Mouse (Mus musculus) intestine, embryonic 15.5 days (tissue): ENCODE data around the gene Rnf123. TPM values are rescaled to one million over a fixed set of nuclear protein-coding genes. Genes with fewer than 3 reads are reported as not detected.
"Not testable (repeated sequence)": the region's sequence is repeated elsewhere in the genome, so short reads cannot be mapped to it uniquely, and the experiment has no call there.

Experiments used
- ATAC-seq: fragments of 200-750 bp; cut with Nextera tagmentation; 2 replicates; pipeline ENCODE4 v1.8.0; 2017; ENCODE audit warnings: moderate TSS enrichment, moderate library complexity
- H3K27ac ChIP-seq: fragments of 300-500 bp; sonication (generic); 2 replicates; pipeline ENCODE4 v1.5.1; 2015; ENCODE audit warnings: mild to moderate bottlenecking, inconsistent platforms
- H3K27me3 ChIP-seq: fragments of 300-500 bp; sonication (generic); replicated peaks from 2 replicates; pipeline ENCODE4 v1.6.1; 2015; ENCODE audit warnings: inconsistent platforms
- H3K36me3 ChIP-seq: fragments of 300-500 bp; sonication (generic); 2 replicates; pipeline ENCODE4 v1.6.1; 2015; ENCODE audit warnings: inconsistent platforms
- H3K4me1 ChIP-seq: fragments of 300-500 bp; sonication (generic); replicated peaks from 2 replicates; pipeline ENCODE4 v1.6.1; 2015; ENCODE audit warnings: inconsistent platforms
- H3K4me2 ChIP-seq: fragments of 300-500 bp; sonication (generic); replicated peaks from 2 replicates; pipeline ENCODE4 v1.6.1; 2015; ENCODE audit warnings: mild to moderate bottlenecking, inconsistent platforms
- H3K4me3 ChIP-seq: fragments of 300-500 bp; sonication (generic); replicated peaks from 2 replicates; pipeline ENCODE4 v1.5.1; 2015; ENCODE audit warnings: inconsistent platforms
- H3K9ac ChIP-seq: fragments of 300-500 bp; sonication (generic); 2 replicates; pipeline ENCODE4 v1.6.1; 2015; ENCODE audit warnings: inconsistent platforms
- H3K9me3 ChIP-seq: fragments of 300-500 bp; sonication (generic); 2 replicates; pipeline ENCODE4 v1.6.1; 2016; ENCODE audit warnings: inconsistent platforms
- WGBS: fragments of 180-500 bp; shearing (Covaris S2); methylation state at CpG from one replicate; pipeline ENCODE4 v1.1.7; 2015; 5-methylcytosine and 5-hydroxymethylcytosine counted together
- polyA plus RNA-seq: library from polyadenylated mRNA; unstranded; fragments of >200 nt; fragmentation: Nextera tagmentation; extraction: Ambion mirVana; gene quantifications from 2 replicates; pipeline ENCODE4 v1.2.1, GENCODE M21; 2015

Gene Rnf123
- polyA plus RNA-seq, 1 experiment from 2014 or later = 18.6 TPM

GRCm38 (mm10) chr9:108047601-108048565, 35.3 kb downstream of the Rnf123 start:
- Histone ChIP-seq H3K36me3 (peaks cover 34% of the 10 kb centered on the region), H3K4me1 (peaks cover 35% of the 10 kb centered on the region), H3K9ac (peak overlapping the region; percentile 28), H3K9me3 (no peaks in the 10 kb centered on the region), H3K27ac (peak overlapping the region; percentile 64), H3K27me3 (no peaks in the 10 kb centered on the region), H3K4me3 (peak overlapping the region; percentile 64), H3K4me2 (peak overlapping the region; percentile 73)
- ATAC-seq = no peak
- 46% methylated on average over 17 of the region's 17 CpGs for WGBS

GRCm38 (mm10) chr9:108046582-108046981, 36.6 kb downstream of the Rnf123 start:
- 95% methylated on average over 4 of the region's 4 CpGs for WGBS
- no peak for ATAC-seq

GRCm38 (mm10) chr9:108044751-108045492, 38.2 kb downstream of the Rnf123 start:
- Histone ChIP-seq H3K4me2 (no peak overlapping the region), H3K9ac (no peak overlapping the region), H3K27me3 (no peaks in the 10 kb centered on the region), H3K4me3 (no peak overlapping the region), H3K27ac (no peak overlapping the region), H3K36me3 (peaks cover 33% of the 10 kb centered on the region), H3K4me1 (peaks cover 18% of the 10 kb centered on the region), H3K9me3 (no peaks in the 10 kb centered on the region)
- 97% methylated on average over 8 of the region's 8 CpGs for WGBS
- no peak for ATAC-seq

More at GRCm38 (mm10) chr9:108046582-108046981, 36.6 kb downstream of the Rnf123 start:
- Histone ChIP-seq H3K27ac (no peak overlapping the region), H3K36me3 (peaks cover 40% of the 10 kb centered on the region), H3K4me2 (no peak overlapping the region), H3K9me3 (no peaks in the 10 kb centered on the region), H3K4me1 (peaks cover 29% of the 10 kb centered on the region), H3K9ac (no peak overlapping the region), H3K27me3 (no peaks in the 10 kb centered on the region), H3K4me3 (no peak overlapping the region)

- H3K36me3 ChIP-seq = peaks cover 20% of the 10 kb centered on the region
- H3K4me1 ChIP-seq = no peaks in the 10 kb centered on the region
- H3K4me2 ChIP-seq = no peak overlapping the region
- no peak overlapping the region for H3K4me3 ChIP-seq
- WGBS = 90% methylated on average over 2 of the region's 2 CpGs
- no peak overlapping the region for H3K9ac ChIP-seq
- no peaks in the 10 kb centered on the region for H3K9me3 ChIP-seq
- peak; percentile 83 for ATAC-seq
- no peaks in the 10 kb centered on the region for H3K27me3 ChIP-seq
- H3K27ac ChIP-seq = 0 out of 2 replicates have a peak overlapping the region, but pooled peaks have one; percentile 3
Observed at GRCm38 (mm10) chr9:108035331-108036156, 47.6 kb downstream of the Rnf123 start.

GRCm38 (mm10) chr9:108032126-108032525, 51.0 kb downstream of the Rnf123 start:
- H3K4me3 ChIP-seq = no peak overlapping the region
- no peaks in the 10 kb centered on the region for H3K4me1 ChIP-seq
- ATAC-seq = no peak
- no peak overlapping the region for H3K9ac ChIP-seq
- H3K9me3 ChIP-seq = no peaks in the 10 kb centered on the region
- no peak overlapping the region for H3K27ac ChIP-seq
- WGBS = 93% methylated on average over 5 of the region's 5 CpGs
- no peaks in the 10 kb centered on the region for H3K27me3 ChIP-seq
- H3K4me2 ChIP-seq = no peak overlapping the region
- H3K36me3 ChIP-seq = peaks cover 24% of the 10 kb centered on the region

- 96% methylated on average over 3 of the region's 3 CpGs for WGBS
- Histone ChIP-seq H3K9ac (no peak overlapping the region), H3K4me1 (no peaks in the 10 kb centered on the region), H3K4me2 (no peak overlapping the region), H3K27ac (no peak overlapping the region), H3K36me3 (peaks cover 25% of the 10 kb centered on the region), H3K27me3 (no peaks in the 10 kb centered on the region), H3K9me3 (no peaks in the 10 kb centered on the region), H3K4me3 (no peak overlapping the region)
- ATAC-seq = no peak
Observed at GRCm38 (mm10) chr9:108027867-108028266, 55.3 kb downstream of the Rnf123 start.

- Histone ChIP-seq H3K4me1 (no peaks in the 10 kb centered on the region), H3K36me3 (peaks cover 21% of the 10 kb centered on the region), H3K9ac (no peak overlapping the region), H3K4me2 (no peak overlapping the region), H3K9me3 (no peaks in the 10 kb centered on the region), H3K4me3 (no peak overlapping the region), H3K27me3 (no peaks in the 10 kb centered on the region), H3K27ac (no peak overlapping the region)
- 89% methylated on average over 3 of the region's 3 CpGs for WGBS
- no peak for ATAC-seq
Observed at GRCm38 (mm10) chr9:108026584-108026983, 56.6 kb downstream of the Rnf123 start.

GRCm38 (mm10) chr9:108023216-108023615, 59.9 kb downstream of the Rnf123 start:
- Histone ChIP-seq H3K27me3 (no peaks in the 10 kb centered on the region), H3K9me3 (no peaks in the 10 kb centered on the region), H3K4me2 (no peak overlapping the region), H3K36me3 (peaks cover 16% of the 10 kb centered on the region), H3K27ac (no peak overlapping the region), H3K4me1 (no peaks in the 10 kb centered on the region), H3K9ac (no peak overlapping the region), H3K4me3 (no peak overlapping the region)
- WGBS = 91% methylated on average over 3 of the region's 3 CpGs
- no peak for ATAC-seq

- Histone ChIP-seq H3K27me3 (no peaks in the 10 kb centered on the region), H3K9me3 (no peaks in the 10 kb centered on the region), H3K36me3 (peaks cover 9% of the 10 kb centered on the region; the same call in 1 of the 2 replicates), H3K4me3 (no peak overlapping the region), H3K9ac (no peak overlapping the region), H3K4me1 (no peaks in the 10 kb centered on the region), H3K4me2 (no peak overlapping the region), H3K27ac (no peak overlapping the region)
- no peak for ATAC-seq
- WGBS = 90% methylated on average over 1 of the region's 1 CpGs
Observed at GRCm38 (mm10) chr9:108020741-108021140, 62.4 kb downstream of the Rnf123 start.

- H3K27me3 ChIP-seq = no peaks in the 10 kb centered on the region
- no peaks in the 10 kb centered on the region for H3K36me3 ChIP-seq
- no peak overlapping the region for H3K27ac ChIP-seq
- H3K9me3 ChIP-seq = no peaks in the 10 kb centered on the region
- no peak overlapping the region for H3K4me2 ChIP-seq
- ATAC-seq = no peak
- no peak overlapping the region for H3K4me3 ChIP-seq
- H3K9ac ChIP-seq = no peak overlapping the region
- H3K4me1 ChIP-seq = no peaks in the 10 kb centered on the region
- 87% methylated on average over 3 of the region's 3 CpGs for WGBS
Observed at GRCm38 (mm10) chr9:108017127-108017526, 66.0 kb downstream of the Rnf123 start.

- not testable (repeated sequence) for H3K27me3 ChIP-seq, ATAC-seq, H3K27ac ChIP-seq, H3K9ac ChIP-seq, H3K4me2 ChIP-seq, H3K4me1 ChIP-seq, H3K36me3 ChIP-seq, H3K4me3 ChIP-seq, H3K9me3 ChIP-seq
- WGBS = 91% methylated on average over 2 of the region's 2 CpGs
Observed at GRCm38 (mm10) chr9:108013577-108013976, 69.6 kb downstream of the Rnf123 start.

GRCm38 (mm10) chr9:108010385-108010784, 72.8 kb downstream of the Rnf123 start:
- Histone ChIP-seq H3K9me3 (no peaks in the 10 kb centered on the region), H3K4me1 (0 out of 2 replicates have a peak, but pooled peaks cover 5% of the 10 kb centered on the region), H3K9ac (no peak overlapping the region), H3K27me3 (no peaks in the 10 kb centered on the region), H3K27ac (no peak overlapping the region), H3K36me3 (no peaks in the 10 kb centered on the region), H3K4me2 (no peak overlapping the region), H3K4me3 (no peak overlapping the region)
- ATAC-seq = no peak
